Mouse (Mus musculus): Measurements from ENCODE around the gene Ubn1.

DNA sequence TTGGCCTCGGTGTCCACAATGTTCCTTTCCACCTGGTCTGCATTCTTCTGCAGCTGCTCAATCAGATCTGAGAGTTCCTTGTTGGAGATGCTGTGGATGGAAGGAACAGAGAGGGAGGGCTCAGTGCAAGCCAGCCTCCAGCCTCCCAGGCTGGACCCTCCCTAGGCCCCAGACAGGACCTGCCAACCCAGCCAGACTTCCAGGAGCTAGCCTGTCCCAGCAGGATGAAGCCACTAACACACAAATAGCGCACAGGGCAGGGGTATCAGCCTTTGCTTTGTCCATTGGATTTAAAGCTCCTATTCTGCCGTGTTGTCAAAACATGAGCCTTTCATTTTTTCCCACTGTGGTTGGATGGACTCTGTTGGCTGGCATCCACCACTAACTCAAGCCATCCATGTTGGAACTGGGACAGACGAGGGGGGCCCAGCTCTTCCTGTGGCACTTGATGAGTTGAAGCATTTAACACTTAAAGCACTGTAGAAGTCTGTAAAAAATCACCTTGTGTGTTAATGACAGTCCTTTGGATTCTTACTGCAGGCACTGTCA, 63.2 kb downstream of the Ubn1 start:
- TF ChIP-seq CTCF (IDR thresholded peaks at IDR 0.05; ENCODE audit: control insufficient read depth, insufficient read depth, insufficient read length) (no peak), CEBPB (IDR thresholded peaks at IDR 0.05; ENCODE audit: low read depth) (no peak)
